Mouse (Mus musculus) sigmoid colon, adult 10 weeks (tissue): ENCODE data around the gene Rnasek. TPM values are rescaled to one million over a fixed set of nuclear protein-coding genes. Genes with fewer than 3 reads are reported as not detected.

Source experiments
- polyA plus RNA-seq: library from polyadenylated mRNA; stranded (reverse); fragments of 350-450 nt; fragmentation: Illumina TruSeq; extraction: RNeasy Lipid Tissue Mini Kit (QIAGEN cat#74804); gene quantifications from one replicate; pipeline ENCODE4 v1.2.3, GENCODE M21; 2014; ENCODE audit warnings: low read depth, low replicate concordance

Gene Rnasek
- polyA plus RNA-seq = 24.0 TPM

GRCm38 (mm10) chr11:70239541-70240279 is at the start of gene Rnasek, which contains the start of gene Gm21988:
Gene Rnasek (minus strand): TSS chr11:70239842.
Gene Gm21988 (minus strand): TSS chr11:70239830.

GRCm38 (mm10) chr11:70254931-70255531 is 15.4 kb upstream of the Rnasek start, which contains the start of gene Alox12:
Gene Alox12 (minus strand): TSS chr11:70255353.

GRCm38 (mm10) chr11:70237457-70238167 is 2.0 kb downstream of the Rnasek start, which contains the start of gene 0610010K14Rik:
Gene 0610010K14Rik (minus strand): TSS chr11:70237914.

DNA sequence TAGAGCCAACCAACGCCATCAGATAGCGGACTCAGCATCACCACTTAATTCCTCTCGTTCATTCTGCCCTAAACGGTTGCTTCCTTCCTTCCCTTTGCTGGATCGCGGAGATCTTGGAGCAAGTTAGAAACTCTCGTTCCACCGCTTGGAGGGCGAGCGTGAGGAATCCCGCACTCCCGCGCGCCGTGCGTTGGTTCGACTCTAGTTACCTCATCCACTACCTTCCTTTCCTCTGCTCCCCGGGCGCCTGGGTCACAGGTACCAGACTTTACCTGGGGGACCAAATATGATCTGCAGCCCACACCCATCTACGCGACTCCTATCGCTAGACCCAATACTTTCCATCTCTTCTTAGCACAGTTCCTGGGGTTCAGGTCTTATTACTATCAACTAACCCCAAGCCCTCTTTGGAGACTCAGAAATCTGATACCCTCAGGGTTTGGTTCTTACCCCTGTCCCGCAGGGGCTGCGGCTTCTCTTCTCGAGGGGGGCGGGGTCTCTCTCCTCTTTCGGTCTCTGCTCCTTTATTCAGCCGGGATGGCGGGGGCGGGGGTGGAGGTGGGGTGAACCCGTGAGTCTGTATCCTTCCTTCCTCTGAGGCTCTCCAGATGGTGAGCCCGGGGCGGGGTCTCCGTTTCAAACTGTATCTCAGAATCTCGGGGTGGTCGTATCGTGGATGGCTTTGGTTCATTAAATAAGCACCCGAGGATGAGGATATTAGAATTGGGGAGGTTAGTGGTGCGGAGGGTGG is 10.2 kb downstream of the Rnasek start, which contains the start of gene Bcl6b:
Bcl6b (minus strand) TSS at position 539 of the 751 bp plus-strand sequence.

GRCm38 (mm10) chr11:70220731-70221602 is 18.7 kb downstream of the Rnasek start, which contains the start of gene Slc16a13:
Gene Slc16a13 (minus strand): TSS chr11:70221064.

GRCm38 (mm10) chr11:70212423-70212822 is 27.2 kb downstream of the Rnasek start, which contains the start of gene Slc16a11:
Gene Slc16a11 (plus strand): TSS chr11:70212752.

Other genes starting within 250 kb of the Rnasek start
- gene Gabarap, start 248.7 kb downstream of the Rnasek start, polyA plus RNA-seq = 508 TPM
- 22.4 TPM for gene Phf23, start 244.1 kb downstream of the Rnasek start, polyA plus RNA-seq
- 0.63 TPM for gene Dvl2, start 239.2 kb downstream of the Rnasek start, polyA plus RNA-seq
- 9.9 TPM for gene Acadvl, start 224.4 kb downstream of the Rnasek start, polyA plus RNA-seq
- 1.0 TPM for gene Dlg4, start 222.9 kb downstream of the Rnasek start, polyA plus RNA-seq
- not detected for gene Asgr1, start 185.8 kb downstream of the Rnasek start, polyA plus RNA-seq
- not detected for gene Asgr2, start 147.2 kb downstream of the Rnasek start, polyA plus RNA-seq
- gene Mgl2, start 109.5 kb downstream of the Rnasek start, polyA plus RNA-seq = 5.0 TPM
- 3.1 TPM for gene Clec10a, start 83.6 kb downstream of the Rnasek start, polyA plus RNA-seq
- gene Slc16a11, start 27.1 kb downstream of the Rnasek start, polyA plus RNA-seq = 0.69 TPM
- 3.1 TPM for gene Slc16a13, start 18.8 kb downstream of the Rnasek start, polyA plus RNA-seq
- 2.3 TPM for gene Bcl6b, start 10.0 kb downstream of the Rnasek start, polyA plus RNA-seq
- gene 0610010K14Rik, start 1.9 kb downstream of the Rnasek start, polyA plus RNA-seq = 1.8 TPM
- 0.69 TPM for gene Gm21988, start within 50 bp of the Rnasek start, polyA plus RNA-seq
- 1.3 TPM for gene Alox12, start 15.5 kb upstream of the Rnasek start, polyA plus RNA-seq
- not detected for gene Alox12e, start 82.8 kb upstream of the Rnasek start, polyA plus RNA-seq
- 5.9 TPM for gene Alox15, start 112.2 kb upstream of the Rnasek start, polyA plus RNA-seq
- gene Pelp1, start 170.2 kb upstream of the Rnasek start, polyA plus RNA-seq = 6.3 TPM
- 0.47 TPM for gene Arrb2, start 192.8 kb upstream of the Rnasek start, polyA plus RNA-seq
- 8.1 TPM for gene Med11, start 212.1 kb upstream of the Rnasek start, polyA plus RNA-seq
- 0.28 TPM for gene Zmynd15, start 219.6 kb upstream of the Rnasek start, polyA plus RNA-seq
- 12.0 TPM for gene Cxcl16, start 220.1 kb upstream of the Rnasek start, polyA plus RNA-seq